Mouse (Mus musculus): ENCODE results near the gene Cacnb2.

- no peak for TF ChIP-seq CTCF (IDR thresholded peaks at IDR 0.05; ENCODE audit: low read depth)
- no peak for TF ChIP-seq EP300 (IDR thresholded peaks at IDR 0.05; ENCODE audit: low read depth)
Observed at GRCm38 (mm10) chr2:14814977-14815376, 212.1 kb downstream of the Cacnb2 start.
